Mouse (Mus musculus): ENCODE results near the gene Ube2n. TPM values are rescaled to one million over a fixed set of nuclear protein-coding genes. Genes with fewer than 3 reads are reported as not detected.

Gene Ube2n
- polyA plus RNA-seq, 1 experiment, result 63.5 TPM

DNA sequence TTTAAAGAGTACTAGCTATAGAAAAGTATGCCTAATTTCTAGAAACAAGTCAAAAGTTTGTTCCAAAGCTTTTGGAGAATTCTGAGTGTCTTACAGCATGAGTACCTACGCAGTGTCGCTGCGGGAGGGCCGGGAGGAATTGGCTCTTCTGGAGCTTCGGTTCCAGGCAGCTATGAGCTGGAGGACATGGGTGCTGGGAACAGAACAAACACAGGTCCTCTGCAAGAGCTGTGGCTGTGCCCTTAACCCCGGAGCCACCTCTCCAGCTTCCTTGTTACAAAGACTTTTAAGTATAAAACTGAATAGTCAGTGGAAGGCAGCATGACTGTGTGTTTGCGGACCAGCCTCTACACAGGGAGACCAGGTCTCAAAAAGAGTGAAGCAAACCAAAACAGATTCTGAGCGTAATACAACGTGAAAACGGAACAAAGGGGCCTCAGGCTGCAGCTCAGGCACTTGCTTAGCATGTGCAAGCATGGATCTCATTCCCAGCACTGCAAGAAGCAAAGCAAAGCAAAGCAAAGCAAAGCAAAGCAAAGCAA lies 61.0 kb downstream of the Ube2n start:
- DNase-seq, result no peak
- TF ChIP-seq CTCF (IDR thresholded peaks at IDR 0.05; ENCODE audit: borderline replicate concordance, control insufficient read depth, extremely low read depth, insufficient read depth, low read length, poor library complexity) (no peak), POLR2A (IDR thresholded peaks at IDR 0.05; ENCODE audit: control insufficient read depth, extremely low read depth, insufficient read depth, low read length, poor library complexity) (no peak)
- H3K27me3 ChIP-seq (ENCODE audit: control insufficient read depth, insufficient read depth, low read length), result no peaks in the 10 kb centered on the region
- 86% methylated on average over 10 of the region's 10 CpGs for WGBS
- no peak overlapping the region for H3K4me3 ChIP-seq (ENCODE audit: control insufficient read depth, insufficient read depth, low read length)
- no peak overlapping the region for H3K27ac ChIP-seq (ENCODE audit: control insufficient read depth, insufficient read depth, low read length)
- H3K4me1 ChIP-seq (replicated peaks; ENCODE audit: control insufficient read depth, insufficient read depth, low read length), result no peaks in the 10 kb centered on the region
- no peaks in the 10 kb centered on the region for H3K36me3 ChIP-seq (ENCODE audit: control insufficient read depth, insufficient read depth, low read length)

DNA sequence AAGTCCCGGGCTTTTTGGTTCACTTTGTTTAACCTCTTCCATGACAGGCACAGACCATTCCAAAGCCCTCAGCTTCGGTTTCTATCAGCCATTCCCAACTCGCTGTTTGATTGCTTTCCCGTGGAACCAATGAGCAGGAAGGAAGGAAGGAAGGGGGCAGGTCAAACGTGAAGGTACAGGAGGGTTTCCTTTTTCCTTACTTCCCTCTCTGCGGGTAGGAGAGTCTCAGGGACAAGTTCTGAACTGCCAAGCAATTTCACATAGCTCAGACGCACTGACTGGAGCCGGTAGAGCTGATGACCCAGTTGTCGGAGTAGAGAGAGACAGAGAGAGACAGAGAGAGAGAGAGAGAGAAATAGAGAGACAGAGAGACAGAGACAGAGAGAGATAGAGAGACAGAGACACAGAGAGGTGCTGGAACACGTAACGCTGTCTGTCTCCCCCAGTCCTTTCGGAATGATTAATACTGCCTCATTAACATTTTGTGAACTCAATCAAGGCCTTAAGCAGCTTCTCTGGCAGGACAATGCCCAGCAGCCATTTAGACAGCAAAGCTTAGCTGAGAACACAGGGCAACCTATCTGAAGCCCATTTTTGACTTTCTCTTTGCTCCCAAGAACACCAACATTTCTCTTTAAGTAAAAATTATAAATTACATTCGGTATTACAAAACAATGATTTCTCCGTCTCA lies 62.1 kb downstream of the Ube2n start:
- H3K4me3 ChIP-seq (ENCODE audit: control insufficient read depth, insufficient read depth, low read length), result no peak overlapping the region
- no peaks in the 10 kb centered on the region for H3K27me3 ChIP-seq (ENCODE audit: control insufficient read depth, insufficient read depth, low read length)
- no peaks in the 10 kb centered on the region for H3K4me1 ChIP-seq (replicated peaks; ENCODE audit: control insufficient read depth, insufficient read depth, low read length)
- 77% methylated on average over 14 of the region's 14 CpGs for WGBS
- no peaks in the 10 kb centered on the region for H3K36me3 ChIP-seq (ENCODE audit: control insufficient read depth, insufficient read depth, low read length)
- no peak overlapping the region for H3K27ac ChIP-seq (ENCODE audit: control insufficient read depth, insufficient read depth, low read length)
- DNase-seq, result no peak
- TF ChIP-seq CTCF (IDR thresholded peaks at IDR 0.05; ENCODE audit: borderline replicate concordance, control insufficient read depth, extremely low read depth, insufficient read depth, low read length, poor library complexity), result no peak
- TF ChIP-seq POLR2A (IDR thresholded peaks at IDR 0.05; ENCODE audit: control insufficient read depth, extremely low read depth, insufficient read depth, low read length, poor library complexity), result no peak

- H3K4me3 ChIP-seq (ENCODE audit: control insufficient read depth, insufficient read depth, low read length), result no peak overlapping the region
- no peaks in the 10 kb centered on the region for H3K27me3 ChIP-seq (ENCODE audit: control insufficient read depth, insufficient read depth, low read length)
- TF ChIP-seq CTCF (IDR thresholded peaks at IDR 0.05; ENCODE audit: borderline replicate concordance, control insufficient read depth, extremely low read depth, insufficient read depth, low read length, poor library complexity) (no peak), POLR2A (IDR thresholded peaks at IDR 0.05; ENCODE audit: control insufficient read depth, extremely low read depth, insufficient read depth, low read length, poor library complexity) (no peak)
- H3K27ac ChIP-seq (ENCODE audit: control insufficient read depth, insufficient read depth, low read length), result no peak overlapping the region
- H3K4me1 ChIP-seq (replicated peaks; ENCODE audit: control insufficient read depth, insufficient read depth, low read length), result no peaks in the 10 kb centered on the region
- no peaks in the 10 kb centered on the region for H3K36me3 ChIP-seq (ENCODE audit: control insufficient read depth, insufficient read depth, low read length)
- no peak for DNase-seq
- 88% methylated on average over 4 of the region's 4 CpGs for WGBS
Measured at GRCm38 (mm10) chr10:95577567-95577950, 62.6 kb downstream of the Ube2n start.

- DNase-seq, result no peak
- Histone ChIP-seq H3K4me3 (ENCODE audit: control insufficient read depth, insufficient read depth, low read length) (no peak overlapping the region), H3K36me3 (ENCODE audit: control insufficient read depth, insufficient read depth, low read length) (no peaks in the 10 kb centered on the region), H3K27ac (ENCODE audit: control insufficient read depth, insufficient read depth, low read length) (no peak overlapping the region), H3K27me3 (ENCODE audit: control insufficient read depth, insufficient read depth, low read length) (no peaks in the 10 kb centered on the region), H3K4me1 (replicated peaks; ENCODE audit: control insufficient read depth, insufficient read depth, low read length) (no peaks in the 10 kb centered on the region)
- TF ChIP-seq POLR2A (IDR thresholded peaks at IDR 0.05; ENCODE audit: control insufficient read depth, extremely low read depth, insufficient read depth, low read length, poor library complexity), result no peak
- no peak for TF ChIP-seq CTCF (IDR thresholded peaks at IDR 0.05; ENCODE audit: borderline replicate concordance, control insufficient read depth, extremely low read depth, insufficient read depth, low read length, poor library complexity)
- 94% methylated on average over 6 of the region's 6 CpGs for WGBS
Measured at GRCm38 (mm10) chr10:95585554-95585953, 70.6 kb downstream of the Ube2n start.

- no peak for DNase-seq
- H3K27me3 ChIP-seq (ENCODE audit: control insufficient read depth, insufficient read depth, low read length), result no peaks in the 10 kb centered on the region
- 82% methylated on average over 8 of the region's 8 CpGs for WGBS
- TF ChIP-seq POLR2A (IDR thresholded peaks at IDR 0.05; ENCODE audit: control insufficient read depth, extremely low read depth, insufficient read depth, low read length, poor library complexity) (no peak), CTCF (IDR thresholded peaks at IDR 0.05; ENCODE audit: borderline replicate concordance, control insufficient read depth, extremely low read depth, insufficient read depth, low read length, poor library complexity) (no peak)
- H3K27ac ChIP-seq (ENCODE audit: control insufficient read depth, insufficient read depth, low read length), result no peak overlapping the region
- no peaks in the 10 kb centered on the region for H3K4me1 ChIP-seq (replicated peaks; ENCODE audit: control insufficient read depth, insufficient read depth, low read length)
- no peaks in the 10 kb centered on the region for H3K36me3 ChIP-seq (ENCODE audit: control insufficient read depth, insufficient read depth, low read length)
- H3K4me3 ChIP-seq (ENCODE audit: control insufficient read depth, insufficient read depth, low read length), result no peak overlapping the region
Measured at GRCm38 (mm10) chr10:95587509-95588220, 72.7 kb downstream of the Ube2n start.

DNA sequence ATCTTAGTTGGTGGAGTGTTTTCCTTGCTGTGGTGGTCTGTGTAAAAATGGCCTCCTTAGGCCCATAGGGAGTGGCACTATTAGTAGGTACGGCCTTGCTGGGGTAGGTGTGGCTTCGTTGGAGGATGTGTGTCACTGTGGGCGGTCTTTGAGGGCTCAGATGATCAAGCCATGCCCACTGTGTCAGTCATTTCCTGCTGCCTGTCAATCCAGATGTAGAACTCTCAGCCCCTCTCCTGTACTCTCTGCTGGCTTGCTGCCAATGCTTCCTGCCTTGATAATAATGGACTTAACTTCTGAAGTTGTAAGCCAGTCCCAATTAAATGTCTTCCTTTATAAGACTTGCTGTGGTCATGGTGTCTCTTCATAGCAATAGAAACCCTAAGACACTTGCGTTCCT lies 74.3 kb downstream of the Ube2n start:
- no peak for TF ChIP-seq POLR2A (IDR thresholded peaks at IDR 0.05; ENCODE audit: control insufficient read depth, extremely low read depth, insufficient read depth, low read length, poor library complexity)
- TF ChIP-seq CTCF (IDR thresholded peaks at IDR 0.05; ENCODE audit: borderline replicate concordance, control insufficient read depth, extremely low read depth, insufficient read depth, low read length, poor library complexity), result no peak
- Histone ChIP-seq H3K36me3 (ENCODE audit: control insufficient read depth, insufficient read depth, low read length) (no peaks in the 10 kb centered on the region), H3K27ac (ENCODE audit: control insufficient read depth, insufficient read depth, low read length) (no peak overlapping the region), H3K4me1 (replicated peaks; ENCODE audit: control insufficient read depth, insufficient read depth, low read length) (no peaks in the 10 kb centered on the region), H3K27me3 (ENCODE audit: control insufficient read depth, insufficient read depth, low read length) (no peaks in the 10 kb centered on the region), H3K4me3 (ENCODE audit: control insufficient read depth, insufficient read depth, low read length) (no peak overlapping the region)
- DNase-seq, result no peak
- WGBS, result 97% methylated on average over 4 of the region's 4 CpGs
